Mouse (Mus musculus) kidney, adult 10 weeks (tissue): ENCODE results near the gene Treh. TPM values are rescaled to one million over a fixed set of nuclear protein-coding genes. Genes with fewer than 3 reads are reported as not detected.

Experiments
- polyA plus RNA-seq: library from polyadenylated mRNA; stranded (reverse); fragments of 350-450 nt; fragmentation: Illumina TruSeq; extraction: RNeasy Lipid Tissue Mini Kit (QIAGEN cat#74804); gene quantifications from one replicate; pipeline ENCODE4 v1.2.3, GENCODE M21; 2014; ENCODE audit warnings: low read depth, low replicate concordance

Treh gene
- 9.1 TPM for polyA plus RNA-seq

DNA sequence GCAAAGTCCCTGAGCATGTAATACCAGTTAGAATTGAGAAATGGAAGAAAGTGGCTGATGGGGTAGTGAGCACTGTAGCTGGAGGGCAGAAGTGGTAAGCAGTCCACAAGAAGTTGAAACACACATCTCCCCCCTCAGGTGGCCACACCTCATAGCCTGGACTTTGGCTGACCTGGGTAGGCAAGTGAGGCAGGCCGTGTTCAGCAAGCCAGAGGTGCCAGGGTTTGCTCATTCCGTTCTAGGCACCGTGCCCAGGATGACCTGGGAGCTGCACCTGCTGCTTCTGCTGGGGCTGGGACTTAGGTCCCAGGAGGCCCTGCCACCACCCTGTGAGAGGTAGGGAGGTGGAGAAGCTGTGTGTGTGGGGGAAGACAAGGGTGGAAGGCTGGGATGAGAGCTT lies at the start of gene Treh:
TSS of gene Treh (plus strand) at position 229 of the 400 bp plus-strand sequence.

DNA sequence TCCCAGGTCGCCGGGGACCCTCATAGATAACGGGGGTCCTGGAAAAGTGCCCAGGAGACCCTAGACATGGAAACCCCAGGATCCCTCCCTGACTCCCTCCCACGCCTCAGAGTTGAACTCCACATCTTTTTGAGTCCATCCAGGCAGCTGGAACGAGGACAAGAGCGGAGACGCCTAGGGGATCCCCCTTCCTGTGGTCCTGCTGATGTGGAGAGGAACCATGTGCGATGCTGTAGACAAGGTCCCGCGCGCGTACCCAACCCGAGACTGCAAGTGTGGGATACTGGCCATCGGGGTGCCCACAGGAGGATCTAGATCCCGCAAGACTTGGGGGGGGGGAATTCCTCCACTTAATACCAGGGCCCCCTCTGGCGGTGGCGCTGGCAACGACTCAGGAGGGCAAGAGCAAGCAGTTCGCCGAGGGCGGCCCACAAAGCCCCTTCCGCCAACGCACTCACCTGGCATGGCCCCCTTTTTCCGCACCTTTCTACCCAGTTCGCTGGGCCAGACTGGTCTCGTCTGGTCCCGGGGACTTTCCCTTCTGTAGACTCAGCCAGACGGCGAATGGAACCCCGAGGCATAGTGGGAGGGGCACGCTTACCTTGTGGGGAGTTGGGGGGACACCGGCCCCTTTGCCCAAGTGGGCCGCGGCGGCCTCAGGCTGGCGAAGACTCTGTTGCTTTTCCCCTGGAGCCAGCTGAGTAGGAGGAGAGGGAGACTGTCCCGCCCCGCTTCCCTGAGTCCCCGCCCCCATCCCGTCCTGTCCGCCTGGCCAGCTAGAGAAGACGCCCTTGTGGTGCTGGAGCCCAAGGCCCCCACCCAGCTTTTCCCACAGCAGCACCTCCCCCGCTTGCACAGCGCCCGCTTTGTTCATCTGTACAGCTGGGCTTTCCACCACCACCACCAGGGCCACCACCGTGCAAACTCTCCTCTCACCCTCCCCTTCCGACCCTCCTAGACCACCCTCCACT lies 61.8 kb downstream of the Treh start, which contains the start of gene Phldb1:
TSS of gene Phldb1 (minus strand) at position 675 of the 971 bp plus-strand sequence.

Other genes with a start within 250 kb of the Treh start
- not detected for gene Foxr1, start 232.1 kb upstream of the Treh start, polyA plus RNA-seq
- not detected for gene Upk2, start 218.3 kb upstream of the Treh start, polyA plus RNA-seq
- 0.97 TPM for gene Bcl9l, start 190.4 kb upstream of the Treh start, polyA plus RNA-seq
- gene Cxcr5, start 111.4 kb upstream of the Treh start, polyA plus RNA-seq: not detected
- gene Ddx6, start 68.3 kb upstream of the Treh start, polyA plus RNA-seq: 161 TPM
- gene Phldb1, start 62.0 kb downstream of the Treh start, polyA plus RNA-seq: 0.89 TPM
- 269 TPM for gene Arcn1, start 94.6 kb downstream of the Treh start, polyA plus RNA-seq
- gene Ift46, start 94.7 kb downstream of the Treh start, polyA plus RNA-seq: 17.3 TPM
- 3.2 TPM for gene Tmem25, start 126.1 kb downstream of the Treh start, polyA plus RNA-seq
- 18.3 TPM for gene Ttc36, start 129.8 kb downstream of the Treh start, polyA plus RNA-seq
- gene Kmt2a, start 208.1 kb downstream of the Treh start, polyA plus RNA-seq: 12.2 TPM
- 1,015 TPM for gene Atp5l, start 247.5 kb downstream of the Treh start, polyA plus RNA-seq